Mouse (Mus musculus) central nervous system, embryonic 18 days (tissue): Measurements from ENCODE around the gene F2rl3. TPM values are rescaled to one million over a fixed set of nuclear protein-coding genes. Genes with fewer than 3 reads are reported as not detected.

Experiments used
- polyA plus RNA-seq: library from polyadenylated mRNA; depleted of rRNA; stranded (reverse); fragments of >200 nt; gene quantifications from 2 replicates; pipeline ENCODE4 v1.2.3, GENCODE M21; 2012; rRNA removed

The F2rl3 gene
- polyA plus RNA-seq, result 0.48 and 0.63 TPM in 2 replicates

DNA sequence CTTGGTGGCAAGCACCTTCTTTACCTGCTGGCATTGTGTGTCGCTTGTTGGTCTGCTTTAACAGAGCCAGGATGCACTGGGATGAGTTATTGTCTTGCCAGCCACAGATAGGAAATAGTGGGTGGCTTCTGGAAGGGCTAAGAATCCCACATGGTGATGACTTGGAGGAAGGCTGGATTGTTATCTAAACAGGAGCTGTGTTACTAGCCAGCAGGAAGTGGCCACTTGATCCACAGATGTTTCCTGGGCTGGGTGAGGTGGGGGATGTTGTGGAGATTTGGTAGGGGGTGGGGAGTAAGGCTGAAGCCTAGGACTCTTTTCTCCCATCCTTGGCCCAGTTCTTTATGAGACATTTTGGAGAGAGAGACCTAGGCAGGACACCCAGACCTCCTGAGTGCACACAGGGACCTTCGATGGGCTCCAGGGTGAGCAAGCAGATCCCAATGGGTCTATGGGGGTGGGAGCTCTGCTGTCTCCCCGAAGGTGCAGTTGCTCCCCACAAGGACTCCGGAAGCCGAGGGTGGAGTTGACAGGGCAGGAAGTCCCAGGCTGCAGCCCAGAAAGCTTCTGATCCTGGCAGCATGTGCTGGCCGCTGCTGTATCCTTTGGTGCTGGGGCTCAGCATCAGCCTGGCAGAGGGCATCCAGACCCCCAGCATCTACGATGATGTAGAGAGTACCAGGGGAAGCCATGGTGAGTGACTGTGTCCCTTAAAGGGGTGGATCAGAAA lies at the start of gene F2rl3:
Gene F2rl3, plus strand, starts transcription at position 559 of the 730 bp plus-strand sequence.

DNA sequence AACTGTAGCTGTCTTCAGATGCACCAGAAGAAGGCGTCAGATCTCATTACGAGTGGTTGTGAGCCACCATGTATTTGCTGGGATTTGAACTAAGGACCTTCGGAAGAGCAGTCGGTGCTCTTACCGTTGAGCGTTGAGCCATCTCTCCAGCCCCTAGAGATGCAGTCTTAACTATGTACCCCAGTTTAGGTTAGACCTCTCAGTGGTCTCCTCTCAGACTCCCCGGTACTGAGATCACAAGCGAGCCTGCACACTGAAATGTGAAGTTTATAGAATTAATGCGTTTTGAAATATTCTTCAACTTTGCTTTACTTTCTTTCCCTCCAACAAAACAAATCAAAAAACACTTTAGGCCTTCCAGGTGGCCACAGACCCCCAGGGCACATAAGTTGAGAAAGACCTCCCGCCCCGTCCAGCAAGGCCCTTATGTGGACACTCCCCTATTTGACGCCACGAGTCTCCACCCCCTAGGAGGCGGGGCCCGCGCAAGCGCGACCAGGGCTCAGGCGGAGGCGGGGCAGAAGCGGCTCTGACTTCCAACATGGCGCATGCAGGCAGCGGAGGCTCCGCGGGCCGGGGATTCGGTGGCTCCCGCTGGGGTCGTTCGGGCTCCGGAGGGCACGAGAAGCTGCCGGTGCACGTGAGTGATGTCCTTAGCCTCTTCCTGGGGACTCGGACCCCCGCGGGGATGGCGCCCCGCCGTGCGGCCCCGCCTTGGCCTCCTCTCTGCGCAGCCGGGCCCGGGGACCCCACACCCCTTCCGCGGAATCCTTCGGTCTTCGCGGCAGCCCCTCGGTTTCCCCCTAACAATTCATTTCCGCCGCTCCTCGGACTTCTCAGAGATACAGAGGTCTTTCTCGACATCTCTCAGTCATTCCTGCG lies 38.7 kb upstream of the F2rl3 start, which contains the start of gene Sin3b:
Gene Sin3b, plus strand, starts transcription at position 517 of the 882 bp plus-strand sequence.

Other genes with a start within 250 kb of the F2rl3 start
- 12.7 and 13.1 TPM in 2 replicates for gene Med26, start 213.6 kb upstream of the F2rl3 start, polyA plus RNA-seq
- gene Smim7, start 190.8 kb upstream of the F2rl3 start, polyA plus RNA-seq, result 92.9 and 98.5 TPM in 2 replicates
- 35.7 and 43.0 TPM in 2 replicates for gene Tmem38a, start 189.8 kb upstream of the F2rl3 start, polyA plus RNA-seq
- 5.0 and 5.3 TPM in 2 replicates for gene Nwd1, start 115.2 kb upstream of the F2rl3 start, polyA plus RNA-seq
- gene Sin3b, start 38.6 kb upstream of the F2rl3 start, polyA plus RNA-seq, result 186 and 188 TPM in 2 replicates